Mouse (Mus musculus): ENCODE results near the gene Hist3h2ba.

DNA sequence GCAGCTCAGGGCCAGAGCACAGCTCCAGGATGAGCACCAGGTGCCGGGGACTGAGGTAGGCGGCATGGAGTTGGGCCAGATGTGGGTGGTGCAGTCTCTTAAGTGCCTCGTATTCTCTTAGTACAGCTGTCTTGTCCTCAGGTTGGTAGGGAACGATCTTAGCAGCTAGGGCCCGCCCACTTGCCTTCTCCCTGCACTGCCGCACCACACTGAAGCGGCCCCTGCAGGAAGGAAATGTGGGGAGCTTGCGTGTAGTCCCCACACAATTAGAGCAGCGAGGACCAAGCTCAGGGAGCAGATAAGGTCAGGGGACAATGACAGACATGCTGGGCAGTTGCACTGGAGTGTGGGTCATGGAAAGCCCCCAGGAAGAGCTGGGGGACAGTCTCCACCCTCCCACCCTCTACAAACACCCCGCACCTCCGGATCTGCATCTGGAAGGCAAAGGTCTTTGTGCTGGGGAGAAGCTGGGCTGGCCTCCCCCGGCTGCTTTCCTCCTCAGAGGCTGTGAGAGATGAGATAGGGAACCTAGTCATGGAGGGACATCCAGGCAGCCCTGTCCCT is 47.2 kb downstream of the Hist3h2ba start:
- TF ChIP-seq CTCF (IDR thresholded peaks at IDR 0.05; ENCODE audit: low read depth, low read length) (no peak), POLR2A (IDR thresholded peaks at IDR 0.05; ENCODE audit: borderline replicate concordance, low read depth, low read length) (no peak)
